Mouse (Mus musculus): ENCODE data around the gene Tnrc6c. TPM values are rescaled to one million over a fixed set of nuclear protein-coding genes. Genes with fewer than 3 reads are reported as not detected.

Gene Tnrc6c
- polyA plus RNA-seq, 1 experiment from 2014 or later: 10.5 TPM

DNA sequence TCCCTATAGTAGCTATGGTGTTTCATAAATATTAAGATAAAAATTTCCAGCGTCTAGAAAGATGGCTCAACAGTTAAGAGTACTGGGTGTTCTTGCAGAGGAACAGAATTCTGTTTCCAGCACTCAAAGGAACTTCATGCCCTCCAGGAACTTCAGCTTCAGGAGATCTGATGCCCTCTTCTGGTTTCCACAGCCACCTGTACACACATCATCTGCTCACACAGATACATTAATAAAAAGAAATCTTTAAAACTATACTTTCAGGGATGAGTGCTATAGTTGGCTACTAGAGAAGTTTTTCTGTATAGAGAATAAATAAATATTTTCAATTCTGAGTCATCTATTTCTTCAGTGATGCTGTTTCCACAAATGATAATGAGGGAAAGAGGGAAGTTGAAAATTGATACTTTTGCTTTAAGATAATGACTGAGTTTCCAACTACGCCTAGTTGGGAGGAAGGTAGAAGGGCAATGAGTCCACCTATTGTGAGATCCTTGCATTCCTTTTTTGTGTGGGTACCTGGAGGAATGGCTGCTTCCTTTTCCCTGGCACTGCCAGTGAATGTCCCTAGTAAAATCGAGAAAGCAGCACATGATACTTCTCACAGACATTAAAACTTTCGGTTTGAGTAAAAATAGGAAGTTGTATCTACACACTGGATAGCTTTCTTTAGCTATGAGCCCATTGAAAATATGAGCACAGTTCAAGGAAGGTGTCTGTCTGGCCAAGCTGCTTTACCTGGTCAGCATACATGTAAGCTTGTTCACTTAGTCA is 9.1 kb downstream of the Tnrc6c start:
- ATAC-seq (replicated peaks; ENCODE audit: low FRiP score): no peak
- H3K9me3 ChIP-seq (replicated peaks): no peaks in the 10 kb centered on the region
- no peak overlapping the region for H3K27ac ChIP-seq
- no peaks in the 10 kb centered on the region for H3K27me3 ChIP-seq
- WGBS: 77% methylated on average over 4 of the region's 4 CpGs
- no peak overlapping the region for H3K4me3 ChIP-seq (replicated peaks)
- peaks cover 28% of the 10 kb centered on the region for H3K4me1 ChIP-seq
- H3K36me3 ChIP-seq: no peaks in the 10 kb centered on the region
- H3K9ac ChIP-seq: no peak overlapping the region
- H3K4me2 ChIP-seq: no peak overlapping the region

DNA sequence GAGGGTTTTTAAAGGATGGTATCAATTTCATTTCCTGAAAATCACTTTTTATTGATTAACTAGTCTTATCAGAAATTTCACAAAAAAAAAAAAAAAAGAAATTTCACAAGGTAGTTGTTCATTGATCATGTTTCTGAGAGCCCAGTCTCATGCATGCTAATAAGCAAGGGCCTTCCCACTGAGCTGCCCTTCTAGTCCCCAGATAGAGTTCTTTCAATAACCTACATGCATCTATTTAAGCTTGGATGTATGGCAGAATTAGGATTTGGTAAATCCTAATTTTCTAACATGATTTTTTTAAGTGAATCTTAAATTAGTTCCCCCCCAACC is 9.7 kb downstream of the Tnrc6c start:
- Histone ChIP-seq H3K4me1 (peaks cover 27% of the 10 kb centered on the region), H3K9me3 (replicated peaks) (no peaks in the 10 kb centered on the region), H3K4me2 (no peak overlapping the region), H3K9ac (no peak overlapping the region), H3K36me3 (no peaks in the 10 kb centered on the region), H3K4me3 (replicated peaks) (no peak overlapping the region), H3K27ac (no peak overlapping the region), H3K27me3 (no peaks in the 10 kb centered on the region)
- ATAC-seq (replicated peaks; ENCODE audit: low FRiP score): no peak

- 71% methylated on average over 3 of the region's 3 CpGs for WGBS
These were observed 11.1 kb downstream of the Tnrc6c start for GRCm38 (mm10) chr11:117665189-117665588.

GRCm38 (mm10) chr11:117666563-117666962 is 12.5 kb downstream of the Tnrc6c start:
- H3K36me3 ChIP-seq: no peaks in the 10 kb centered on the region
- no peak overlapping the region for H3K4me2 ChIP-seq
- no peaks in the 10 kb centered on the region for H3K27me3 ChIP-seq
- H3K4me1 ChIP-seq: peaks cover 21% of the 10 kb centered on the region
- no peak overlapping the region for H3K4me3 ChIP-seq (replicated peaks)
- no peak overlapping the region for H3K9ac ChIP-seq
- H3K9me3 ChIP-seq (replicated peaks): no peaks in the 10 kb centered on the region
- H3K27ac ChIP-seq: no peak overlapping the region
- no peak for ATAC-seq (replicated peaks; ENCODE audit: low FRiP score)

More at GRCm38 (mm10) chr11:117665189-117665588, 11.1 kb downstream of the Tnrc6c start:
- Histone ChIP-seq H3K9me3 (replicated peaks) (no peaks in the 10 kb centered on the region), H3K27me3 (no peaks in the 10 kb centered on the region), H3K9ac (no peak overlapping the region), H3K4me3 (replicated peaks) (no peak overlapping the region), H3K36me3 (no peaks in the 10 kb centered on the region), H3K4me2 (no peak overlapping the region), H3K27ac (no peak overlapping the region), H3K4me1 (peaks cover 21% of the 10 kb centered on the region)
- no peak for ATAC-seq (replicated peaks; ENCODE audit: low FRiP score)

DNA sequence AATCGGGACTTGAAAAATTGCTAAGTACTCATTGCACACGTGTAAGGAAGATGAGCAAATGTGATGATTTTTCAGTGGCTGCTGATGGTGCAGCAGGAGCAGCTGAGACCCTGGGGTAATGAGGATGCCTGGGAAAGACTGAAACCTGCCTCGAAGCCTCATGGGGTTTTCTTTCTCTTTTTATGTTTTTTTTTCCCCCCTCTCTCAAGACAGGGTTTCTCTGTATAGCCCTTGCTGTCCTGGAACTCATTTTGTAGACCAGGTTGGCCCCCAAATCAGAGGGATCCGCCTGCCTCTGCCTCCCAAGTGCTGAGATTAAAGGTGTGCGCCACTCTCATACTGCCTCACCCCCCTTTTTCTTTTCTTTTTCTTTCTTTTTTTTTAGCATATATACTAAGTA is 13.1 kb downstream of the Tnrc6c start:
- H3K4me1 ChIP-seq: peaks cover 21% of the 10 kb centered on the region
- 88% methylated on average over 5 of the region's 5 CpGs for WGBS
- H3K9ac ChIP-seq: no peak overlapping the region
- H3K27ac ChIP-seq: no peak overlapping the region
- ATAC-seq (replicated peaks; ENCODE audit: low FRiP score): no peak
- H3K9me3 ChIP-seq (replicated peaks): no peaks in the 10 kb centered on the region
- H3K4me2 ChIP-seq: no peak overlapping the region
- no peaks in the 10 kb centered on the region for H3K36me3 ChIP-seq
- H3K27me3 ChIP-seq: no peaks in the 10 kb centered on the region
- H3K4me3 ChIP-seq (replicated peaks): no peak overlapping the region

DNA sequence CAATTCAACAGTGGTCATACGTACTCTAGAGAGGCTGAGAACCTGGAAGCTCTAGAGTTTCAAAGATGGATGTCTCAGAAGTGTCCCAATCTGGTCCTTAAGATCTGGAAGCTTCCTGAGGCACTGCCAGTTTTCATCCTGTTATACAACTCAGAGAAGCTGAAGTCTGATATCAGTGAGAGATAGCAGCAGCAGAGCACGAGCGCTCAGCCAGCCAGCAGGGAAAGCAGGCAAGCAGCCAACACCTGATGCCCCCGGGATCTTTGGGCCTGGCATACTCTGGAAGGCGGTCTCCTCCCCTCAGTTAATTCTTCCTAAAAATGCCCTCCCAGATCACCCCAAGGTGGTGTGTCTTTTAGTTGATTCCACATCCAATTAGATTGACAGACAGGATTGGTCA is 13.7 kb downstream of the Tnrc6c start:
- WGBS: 64% methylated on average over 5 of the region's 5 CpGs
- H3K36me3 ChIP-seq: no peaks in the 10 kb centered on the region
- no peak for ATAC-seq (replicated peaks; ENCODE audit: low FRiP score)

GRCm38 (mm10) chr11:117671626-117672025 is 17.5 kb downstream of the Tnrc6c start:
- Histone ChIP-seq H3K9ac (no peak overlapping the region), H3K9me3 (replicated peaks) (no peaks in the 10 kb centered on the region), H3K27me3 (no peaks in the 10 kb centered on the region), H3K4me3 (replicated peaks) (no peak overlapping the region), H3K4me1 (peaks cover 14% of the 10 kb centered on the region; the same call in 1 of the 2 replicates), H3K36me3 (no peaks in the 10 kb centered on the region), H3K27ac (no peak overlapping the region), H3K4me2 (no peak overlapping the region)
- WGBS: 90% methylated on average over 5 of the region's 5 CpGs
- ATAC-seq (replicated peaks; ENCODE audit: low FRiP score): no peak

More for the DNA sequence above, 13.7 kb downstream of the Tnrc6c start:
- H3K27me3 ChIP-seq: no peaks in the 10 kb centered on the region
- no peak overlapping the region for H3K4me3 ChIP-seq (replicated peaks)
- no peak overlapping the region for H3K27ac ChIP-seq
- peaks cover 21% of the 10 kb centered on the region for H3K4me1 ChIP-seq
- H3K9ac ChIP-seq: no peak overlapping the region
- no peaks in the 10 kb centered on the region for H3K9me3 ChIP-seq (replicated peaks)
- H3K4me2 ChIP-seq: no peak overlapping the region

DNA sequence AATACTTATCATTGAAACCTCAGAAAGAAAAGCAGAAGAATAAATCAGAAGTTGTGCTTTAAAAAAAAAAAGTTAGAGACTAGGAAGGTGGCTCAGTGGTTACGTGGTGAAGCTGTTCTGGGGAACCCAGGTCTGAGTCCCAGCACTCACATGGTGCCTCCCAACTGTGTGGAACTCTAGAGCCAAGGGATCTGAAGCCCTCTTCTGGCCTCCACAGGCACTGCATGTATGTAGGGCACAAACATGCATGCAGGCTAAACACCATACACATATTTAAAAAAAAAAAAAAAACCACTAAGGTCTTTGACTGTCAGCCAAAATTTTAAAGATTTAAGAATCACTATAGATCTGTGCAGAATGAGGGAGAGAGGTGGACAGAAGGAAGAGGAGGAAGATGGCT is 20.4 kb downstream of the Tnrc6c start:
- no peak for ATAC-seq (replicated peaks; ENCODE audit: low FRiP score)
- WGBS: 89% methylated on average over 1 of the region's 1 CpGs
- Histone ChIP-seq H3K27ac (no peak overlapping the region), H3K4me2 (no peak overlapping the region), H3K4me3 (replicated peaks) (no peak overlapping the region), H3K9me3 (replicated peaks) (no peaks in the 10 kb centered on the region), H3K4me1 (peaks cover 13% of the 10 kb centered on the region), H3K36me3 (no peaks in the 10 kb centered on the region), H3K27me3 (no peaks in the 10 kb centered on the region), H3K9ac (no peak overlapping the region)

DNA sequence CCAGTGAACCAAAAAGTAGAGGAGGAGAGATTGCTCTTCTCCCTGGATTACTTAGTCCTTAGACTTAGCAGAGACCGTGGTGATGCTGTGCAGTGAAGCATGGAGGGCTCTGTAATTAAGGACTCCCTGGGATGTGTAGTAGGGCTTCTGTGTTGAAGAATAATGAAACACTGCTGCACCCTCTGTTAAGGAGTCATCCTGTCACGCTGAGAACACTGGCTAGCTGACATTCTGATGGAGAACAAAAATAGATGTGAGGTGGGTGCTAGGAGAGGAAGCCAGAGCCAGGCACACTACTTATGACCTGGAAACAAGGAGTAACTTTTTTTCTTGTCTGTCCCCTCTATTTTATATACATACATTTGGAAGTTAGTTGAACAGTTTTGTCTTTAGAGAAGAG is 22.6 kb downstream of the Tnrc6c start:
- H3K27me3 ChIP-seq: no peaks in the 10 kb centered on the region
- 12% methylated on average over 2 of the region's 2 CpGs for WGBS
- no peak overlapping the region for H3K27ac ChIP-seq
- no peak; the same call in 1 of the 2 replicates for ATAC-seq (replicated peaks; ENCODE audit: low FRiP score)
- H3K4me2 ChIP-seq: no peak overlapping the region
- H3K4me1 ChIP-seq: peaks cover 16% of the 10 kb centered on the region
- no peaks in the 10 kb centered on the region for H3K36me3 ChIP-seq
- H3K9ac ChIP-seq: no peak overlapping the region
- H3K4me3 ChIP-seq (replicated peaks): no peak overlapping the region
- H3K9me3 ChIP-seq (replicated peaks): no peaks in the 10 kb centered on the region

DNA sequence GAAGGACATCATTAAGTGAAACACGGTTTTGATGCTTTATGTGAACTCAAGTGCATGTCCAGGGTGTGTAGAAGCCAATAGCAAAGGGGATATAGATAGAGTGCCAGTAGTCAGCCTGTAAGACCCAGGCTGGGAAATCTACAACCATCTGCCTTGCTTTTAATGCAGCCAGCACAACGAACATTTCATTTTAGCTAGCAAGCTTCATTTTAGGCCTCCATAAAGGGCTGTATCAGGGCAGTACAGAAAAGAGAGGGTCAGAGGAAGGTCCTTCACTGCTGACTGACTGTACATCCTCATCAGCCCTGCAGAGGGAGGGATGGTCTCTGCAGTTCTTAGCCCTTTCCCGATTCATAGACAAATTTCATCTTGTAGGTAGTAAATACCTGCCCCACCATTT is 23.0 kb downstream of the Tnrc6c start:
- H3K4me1 ChIP-seq: peaks cover 16% of the 10 kb centered on the region
- no peak overlapping the region for H3K27ac ChIP-seq
- no peak overlapping the region for H3K4me2 ChIP-seq
- H3K9me3 ChIP-seq (replicated peaks): no peaks in the 10 kb centered on the region
- no peak for ATAC-seq (replicated peaks; ENCODE audit: low FRiP score)
- H3K9ac ChIP-seq: no peak overlapping the region
- H3K4me3 ChIP-seq (replicated peaks): no peak overlapping the region
- 70% methylated on average over 3 of the region's 3 CpGs for WGBS
- H3K27me3 ChIP-seq: no peaks in the 10 kb centered on the region
- no peaks in the 10 kb centered on the region for H3K36me3 ChIP-seq

GRCm38 (mm10) chr11:117677594-117677993 is 23.5 kb downstream of the Tnrc6c start:
- H3K27ac ChIP-seq: no peak overlapping the region
- H3K27me3 ChIP-seq: no peaks in the 10 kb centered on the region
- 87% methylated on average over 3 of the region's 3 CpGs for WGBS
- H3K9ac ChIP-seq: no peak overlapping the region
- H3K4me3 ChIP-seq (replicated peaks): no peak overlapping the region
- peaks cover 20% of the 10 kb centered on the region for H3K4me1 ChIP-seq
- no peaks in the 10 kb centered on the region for H3K9me3 ChIP-seq (replicated peaks)
- no peak for ATAC-seq (replicated peaks; ENCODE audit: low FRiP score)
- no peak overlapping the region for H3K4me2 ChIP-seq
- no peaks in the 10 kb centered on the region for H3K36me3 ChIP-seq

GRCm38 (mm10) chr11:117678155-117678554 is 24.1 kb downstream of the Tnrc6c start:
- no peak for ATAC-seq (replicated peaks; ENCODE audit: low FRiP score)
- peaks cover 20% of the 10 kb centered on the region for H3K4me1 ChIP-seq
- H3K4me3 ChIP-seq (replicated peaks): no peak overlapping the region
- WGBS: 87% methylated on average over 4 of the region's 4 CpGs
- no peaks in the 10 kb centered on the region for H3K9me3 ChIP-seq (replicated peaks)
- H3K4me2 ChIP-seq: no peak overlapping the region
- no peak overlapping the region for H3K27ac ChIP-seq
- H3K36me3 ChIP-seq: no peaks in the 10 kb centered on the region
- no peaks in the 10 kb centered on the region for H3K27me3 ChIP-seq
- no peak overlapping the region for H3K9ac ChIP-seq

DNA sequence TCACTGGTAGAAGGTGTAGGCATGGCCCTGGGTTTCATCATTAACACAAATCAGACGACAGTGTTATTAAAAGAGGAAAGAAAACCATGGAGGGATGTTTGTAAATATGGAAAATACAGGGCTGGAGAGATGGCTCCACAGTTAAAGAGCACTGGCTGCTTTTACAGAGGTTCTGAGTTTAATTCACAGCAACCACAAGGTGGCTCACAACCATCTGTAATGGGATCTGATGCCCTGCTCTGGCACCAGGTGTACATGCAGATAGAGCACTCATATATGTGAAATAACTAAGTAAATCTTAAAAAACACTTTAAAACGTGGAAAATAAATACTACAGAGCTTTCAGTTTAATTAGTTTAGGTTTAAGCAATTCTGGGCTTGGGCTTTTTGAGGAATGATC is 24.7 kb downstream of the Tnrc6c start:
- no peak for ATAC-seq (replicated peaks; ENCODE audit: low FRiP score)
- 57% methylated on average over 2 of the region's 2 CpGs for whole genome bisulfite sequencing
- no peak overlapping the region for H3K4me2 ChIP-seq
- H3K27ac ChIP-seq: no peak overlapping the region
- H3K9me3 ChIP-seq (replicated peaks): no peaks in the 10 kb centered on the region
- H3K36me3 ChIP-seq: no peaks in the 10 kb centered on the region
- no peak overlapping the region for H3K4me3 ChIP-seq (replicated peaks)
- H3K9ac ChIP-seq: no peak overlapping the region
- H3K27me3 ChIP-seq: no peaks in the 10 kb centered on the region
- H3K4me1 ChIP-seq: peaks cover 20% of the 10 kb centered on the region
